Mouse (Mus musculus) liver, postnatal 0 days (tissue): ENCODE data around the gene Tut1. TPM values are rescaled to one million over a fixed set of nuclear protein-coding genes. Genes with fewer than 3 reads are reported as not detected.

Source experiments
- ATAC-seq: fragments of 200-750 bp; cut with Nextera tagmentation; 2 replicates; pipeline ENCODE4 v1.8.0; 2017; ENCODE audit warnings: mild to moderate bottlenecking, moderate library complexity
- DNase-seq: peaks from one replicate; pipeline ENCODE4 v3.0.0-alpha.2; 2016
- H3K27ac ChIP-seq: fragments of 300-500 bp; sonication (generic); 2 replicates; pipeline ENCODE4 v1.5.1; 2014; ENCODE audit warnings: antibody characterized with exemption, moderate library complexity, mild to moderate bottlenecking, low read depth
- H3K27me3 ChIP-seq: fragments of 300-500 bp; sonication (generic); 2 replicates; pipeline ENCODE4 v1.6.1; 2014; ENCODE audit warnings: low read length, control low read depth, mixed read lengths; ENCODE audit not compliant: insufficient read depth
- H3K36me3 ChIP-seq: fragments of 300-500 bp; sonication (generic); replicated peaks from 2 replicates; pipeline ENCODE4 v1.6.1; 2014; ENCODE audit warnings: mild to moderate bottlenecking, control low read depth, low read length, moderate library complexity, mixed read lengths; ENCODE audit not compliant: insufficient read depth
- H3K4me1 ChIP-seq: fragments of 300-500 bp; sonication (generic); 2 replicates; pipeline ENCODE4 v1.6.1; 2014; ENCODE audit warnings: antibody characterized with exemption, mild to moderate bottlenecking, control low read depth; ENCODE audit not compliant: insufficient read depth
- H3K4me2 ChIP-seq: fragments of 300-500 bp; sonication (generic); 2 replicates; pipeline ENCODE4 v1.6.1; 2014; ENCODE audit warnings: low read depth, mild to moderate bottlenecking, low read length, moderate library complexity, mixed read lengths
- H3K4me3 ChIP-seq: fragments of 300-500 bp; sonication (generic); 2 replicates; pipeline ENCODE4 v1.5.1; 2014; ENCODE audit warnings: low read depth, low read length
- H3K9ac ChIP-seq: fragments of 300-500 bp; sonication (generic); replicated peaks from 2 replicates; pipeline ENCODE4 v1.6.1; 2014; ENCODE audit warnings: mild to moderate bottlenecking, moderate library complexity
- H3K9me3 ChIP-seq: fragments of 300-500 bp; sonication (generic); 2 replicates; pipeline ENCODE4 v1.6.1; 2016; ENCODE audit warnings: mild to moderate bottlenecking, control low read depth, low read length, mixed read lengths
- CTCF ChIP-seq: sonication (generic); IDR thresholded peaks from 2 replicates; pipeline ENCODE4 v1.5.1; 2016; ENCODE audit warnings: antibody characterized with exemption, low read depth
- EP300 ChIP-seq: IDR thresholded peaks from 2 replicates; pipeline ENCODE4 v1.6.1; 2016; ENCODE audit warnings: antibody characterized with exemption, low read depth, mild to moderate bottlenecking
- WGBS: fragments of 180-500 bp; shearing (Covaris S2); extraction: QIAGEN DNeasy Blood & Tissue Kit; methylation state at CpG from one replicate; pipeline ENCODE4 v1.1.7; 2014; ENCODE audit not compliant: insufficient replicate concordance; 5-methylcytosine and 5-hydroxymethylcytosine counted together
- polyA plus RNA-seq: library from polyadenylated mRNA; unstranded; fragments of >200 nt; fragmentation: Nextera tagmentation; extraction: Ambion mirVana; gene quantifications from 2 replicates; pipeline ENCODE4 v1.2.1, GENCODE M21; 2015

The Tut1 gene
- polyA plus RNA-seq = 9.0 and 10.7 TPM in 2 replicates

GRCm38 (mm10) chr19:8953135-8954039 is at the start of gene Tut1:
TSS of gene Tut1 (plus strand) at chr19:8953847.
- Histone ChIP-seq H3K4me1 (peaks cover 17% of the 10 kb centered on the region), H3K9me3 (no peaks in the 10 kb centered on the region), H3K4me3 (peak within 1 kb of the TSS; percentile 82), H3K4me2 (peak within 1 kb of the TSS; percentile 89), H3K27ac (peak within 1 kb of the TSS; percentile 79), H3K9ac (peak within 1 kb of the TSS; percentile 78), H3K36me3 (peaks cover 54% of the 10 kb centered on the region), H3K27me3 (no peaks in the 10 kb centered on the region)
- DNase-seq (peak; percentile 91), ATAC-seq (peak; percentile 96)
- 2% methylated on average over 46 of the region's 46 CpGs for WGBS
- peak; percentile 82 for TF ChIP-seq EP300
- TF ChIP-seq CTCF = 0 out of 2 replicates have a peak, but pooled peaks have one; percentile 19

DNA sequence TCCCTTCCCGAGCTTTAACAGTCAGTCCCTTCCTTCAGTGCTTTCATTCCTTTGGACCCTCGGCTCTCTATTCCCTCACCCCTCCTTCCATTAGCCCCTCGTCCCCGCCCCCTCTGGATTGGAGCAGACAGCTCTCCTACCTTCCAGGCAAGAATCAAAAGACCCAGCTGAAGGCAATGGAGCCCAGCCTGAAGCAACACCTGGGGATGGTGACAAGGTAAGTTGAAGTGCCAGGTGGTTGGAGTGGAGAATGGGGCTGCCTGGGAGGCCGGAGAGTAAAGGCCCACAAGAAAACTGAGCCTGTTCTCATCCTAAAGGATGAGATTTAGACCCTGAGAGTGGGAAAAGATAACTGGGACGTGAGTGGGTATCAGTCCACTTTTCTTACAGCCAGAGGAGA is 45.1 kb upstream of the Tut1 start:
- no peak overlapping the region for H3K4me3 ChIP-seq
- WGBS = 89% methylated on average over 6 of the region's 6 CpGs
- H3K27ac ChIP-seq = no peak overlapping the region
- H3K9me3 ChIP-seq = no peaks in the 10 kb centered on the region
- H3K36me3 ChIP-seq = peaks cover 94% of the 10 kb centered on the region
- H3K4me1 ChIP-seq = no peaks in the 10 kb centered on the region
- H3K4me2 ChIP-seq = no peak overlapping the region
- TF ChIP-seq EP300 = no peak
- no peak for TF ChIP-seq CTCF
- DNase-seq (no peak), ATAC-seq (no peak)
- H3K27me3 ChIP-seq = no peaks in the 10 kb centered on the region
- H3K9ac ChIP-seq = no peak overlapping the region

DNA sequence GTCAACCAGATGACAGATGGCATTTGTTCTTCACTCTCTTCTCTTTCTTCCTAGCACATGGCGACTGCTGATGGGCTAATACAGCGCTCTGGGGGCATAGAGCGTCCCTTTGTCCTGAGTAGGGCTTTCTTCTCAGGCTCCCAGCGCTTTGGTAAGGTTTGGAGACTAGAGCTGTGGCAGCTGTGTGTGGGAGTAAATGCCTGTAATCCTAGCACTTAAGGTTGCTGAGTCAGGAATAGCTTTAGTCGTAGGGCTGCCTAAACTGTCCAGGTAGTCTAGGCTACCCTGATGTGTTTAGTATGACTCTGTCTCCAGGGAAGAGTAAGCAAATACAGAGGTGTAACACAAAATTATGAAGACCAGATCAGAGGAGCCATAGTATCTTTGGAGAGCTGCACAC is 41.8 kb upstream of the Tut1 start:
- peaks cover 95% of the 10 kb centered on the region for H3K36me3 ChIP-seq

GRCm38 (mm10) chr19:8914212-8914611 is 39.4 kb upstream of the Tut1 start:
- no peaks in the 10 kb centered on the region for H3K9me3 ChIP-seq
- no peak overlapping the region for H3K9ac ChIP-seq
- H3K4me1 ChIP-seq = no peaks in the 10 kb centered on the region
- H3K4me2 ChIP-seq = no peak overlapping the region
- H3K4me3 ChIP-seq = no peak overlapping the region
- H3K27me3 ChIP-seq = no peaks in the 10 kb centered on the region
- no peak for DNase-seq
- TF ChIP-seq EP300 (no peak), CTCF (no peak)
- ATAC-seq = no peak
- H3K36me3 ChIP-seq = peaks cover 71% of the 10 kb centered on the region
- WGBS = 94% methylated on average over 3 of the region's 3 CpGs
- no peak overlapping the region for H3K27ac ChIP-seq

More for the DNA sequence above, 41.8 kb upstream of the Tut1 start:
- Histone ChIP-seq H3K27ac (no peak overlapping the region), H3K4me3 (no peak overlapping the region), H3K9me3 (no peaks in the 10 kb centered on the region), H3K4me2 (no peak overlapping the region), H3K27me3 (no peaks in the 10 kb centered on the region), H3K4me1 (no peaks in the 10 kb centered on the region), H3K9ac (no peak overlapping the region)
- DNase-seq (no peak), ATAC-seq (no peak)
- 92% methylated on average over 5 of the region's 5 CpGs for WGBS
- TF ChIP-seq EP300 = no peak
- TF ChIP-seq CTCF = no peak

DNA sequence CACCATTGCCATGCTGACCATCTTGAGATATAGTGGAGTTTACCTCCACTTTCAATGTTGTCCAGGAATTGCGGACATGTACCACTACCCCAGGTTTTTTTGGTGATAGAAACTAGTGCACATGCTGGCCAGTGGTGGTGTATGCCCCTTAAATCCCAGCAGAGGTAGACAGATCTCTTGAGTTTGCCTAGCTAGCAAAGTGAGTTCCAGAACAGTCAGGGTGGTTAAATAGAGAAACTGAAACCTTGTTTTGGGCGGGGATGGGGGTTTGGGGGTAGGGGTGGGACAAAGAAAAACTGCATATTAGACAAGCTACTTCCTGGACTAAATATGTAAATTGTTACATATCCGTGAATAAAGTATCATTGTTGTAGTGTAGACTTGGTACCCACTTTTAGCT is 34.6 kb upstream of the Tut1 start:
- Histone ChIP-seq H3K4me1 (peaks cover 13% of the 10 kb centered on the region), H3K9ac (no peak overlapping the region), H3K9me3 (no peaks in the 10 kb centered on the region), H3K27ac (no peak overlapping the region), H3K4me3 (no peak overlapping the region), H3K27me3 (no peaks in the 10 kb centered on the region), H3K36me3 (peaks cover 32% of the 10 kb centered on the region), H3K4me2 (no peak overlapping the region)
- DNase-seq (no peak), ATAC-seq (no peak)
- TF ChIP-seq EP300 = no peak
- 77% methylated on average over 3 of the region's 3 CpGs for WGBS

DNA sequence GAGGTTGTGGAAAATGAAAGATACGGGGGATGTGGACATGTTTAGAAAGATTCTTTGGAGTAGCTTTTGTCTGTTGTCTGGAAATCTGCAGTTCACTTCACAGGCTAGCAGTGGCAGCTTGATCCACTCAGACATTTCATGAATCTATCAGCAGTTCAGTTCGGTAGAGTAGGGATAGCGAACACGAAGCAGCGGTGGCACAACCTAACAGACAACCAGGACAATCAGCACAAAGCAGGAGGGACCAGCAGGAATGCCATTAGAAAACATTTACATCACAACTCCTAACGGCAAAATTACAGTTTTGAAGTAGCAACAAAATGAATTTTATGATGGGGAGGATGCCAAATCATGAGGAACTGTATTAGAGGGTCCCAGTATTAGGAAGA is 34.0 kb upstream of the Tut1 start:
- Histone ChIP-seq H3K27me3 (no peaks in the 10 kb centered on the region), H3K4me2 (peak overlapping the region; percentile 94), H3K9me3 (no peaks in the 10 kb centered on the region), H3K27ac (peak overlapping the region; percentile 90), H3K36me3 (peaks cover 25% of the 10 kb centered on the region), H3K4me3 (peak overlapping the region; percentile 79), H3K4me1 (peaks cover 13% of the 10 kb centered on the region), H3K9ac (peak overlapping the region; percentile 75)
- no peak for TF ChIP-seq EP300
- TF ChIP-seq CTCF = no peak
- 62% methylated on average over 6 of the region's 6 CpGs for WGBS
- ATAC-seq (no peak), DNase-seq (no peak)
